Mouse (Mus musculus): ENCODE data around the gene Foxl1. TPM values are rescaled to one million over a fixed set of nuclear protein-coding genes. Genes with fewer than 3 reads are reported as not detected.

Foxl1 gene
- polyA plus RNA-seq, 1 experiment, result 1.1 TPM

DNA sequence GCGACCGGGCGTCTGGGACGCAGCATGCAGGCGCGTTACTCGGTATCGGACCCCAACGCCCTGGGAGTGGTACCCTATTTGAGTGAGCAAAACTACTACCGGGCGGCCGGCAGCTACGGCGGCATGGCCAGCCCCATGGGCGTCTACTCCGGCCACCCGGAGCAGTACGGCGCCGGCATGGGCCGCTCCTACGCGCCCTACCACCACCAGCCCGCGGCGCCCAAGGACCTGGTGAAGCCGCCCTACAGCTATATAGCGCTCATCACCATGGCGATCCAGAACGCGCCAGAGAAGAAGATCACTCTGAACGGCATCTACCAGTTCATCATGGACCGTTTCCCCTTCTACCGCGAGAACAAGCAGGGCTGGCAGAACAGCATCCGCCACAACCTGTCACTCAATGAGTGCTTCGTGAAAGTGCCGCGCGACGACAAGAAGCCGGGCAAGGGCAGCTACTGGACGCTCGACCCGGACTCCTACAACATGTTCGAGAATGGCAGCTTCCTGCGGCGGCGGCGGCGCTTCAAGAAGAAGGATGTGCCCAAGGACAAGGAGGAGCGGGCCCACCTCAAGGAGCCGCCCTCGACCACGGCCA lies 11.1 kb upstream of the Foxl1 start:
- no peaks in the 10 kb centered on the region for H3K4me1 ChIP-seq (ENCODE audit: control insufficient read depth, insufficient read depth, low read length)
- peak overlapping the region; percentile 91 for H3K27ac ChIP-seq (ENCODE audit: insufficient read depth, low read length)
- peak overlapping the region; percentile 83 for H3K4me3 ChIP-seq (ENCODE audit: insufficient read depth, low read length)
- TF ChIP-seq POLR2A (IDR thresholded peaks at IDR 0.05; ENCODE audit: low read depth, low read length) (no peak), CTCF (IDR thresholded peaks at IDR 0.05; ENCODE audit: borderline replicate concordance, insufficient read depth, low read length) (no peak)

DNA sequence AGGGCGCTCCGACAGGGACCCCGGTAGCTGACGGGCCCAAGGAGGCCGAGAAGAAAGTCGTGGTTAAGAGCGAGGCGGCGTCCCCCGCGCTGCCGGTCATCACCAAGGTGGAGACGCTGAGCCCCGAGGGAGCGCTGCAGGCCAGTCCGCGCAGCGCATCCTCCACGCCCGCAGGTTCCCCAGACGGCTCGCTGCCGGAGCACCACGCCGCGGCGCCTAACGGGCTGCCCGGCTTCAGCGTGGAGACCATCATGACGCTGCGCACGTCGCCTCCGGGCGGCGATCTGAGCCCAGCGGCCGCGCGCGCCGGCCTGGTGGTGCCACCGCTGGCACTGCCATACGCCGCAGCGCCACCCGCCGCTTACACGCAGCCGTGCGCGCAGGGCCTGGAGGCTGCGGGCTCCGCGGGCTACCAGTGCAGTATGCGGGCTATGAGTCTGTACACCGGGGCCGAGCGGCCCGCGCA lies 10.5 kb upstream of the Foxl1 start:
- Histone ChIP-seq H3K27ac (ENCODE audit: insufficient read depth, low read length) (peak overlapping the region; percentile 91), H3K4me3 (ENCODE audit: insufficient read depth, low read length) (peak overlapping the region; percentile 83), H3K4me1 (ENCODE audit: control insufficient read depth, insufficient read depth, low read length) (no peaks in the 10 kb centered on the region; the same call in 1 of the 2 replicates)
- TF ChIP-seq CTCF (IDR thresholded peaks at IDR 0.05; ENCODE audit: borderline replicate concordance, insufficient read depth, low read length) (no peak), POLR2A (IDR thresholded peaks at IDR 0.05; ENCODE audit: low read depth, low read length) (no peak)

DNA sequence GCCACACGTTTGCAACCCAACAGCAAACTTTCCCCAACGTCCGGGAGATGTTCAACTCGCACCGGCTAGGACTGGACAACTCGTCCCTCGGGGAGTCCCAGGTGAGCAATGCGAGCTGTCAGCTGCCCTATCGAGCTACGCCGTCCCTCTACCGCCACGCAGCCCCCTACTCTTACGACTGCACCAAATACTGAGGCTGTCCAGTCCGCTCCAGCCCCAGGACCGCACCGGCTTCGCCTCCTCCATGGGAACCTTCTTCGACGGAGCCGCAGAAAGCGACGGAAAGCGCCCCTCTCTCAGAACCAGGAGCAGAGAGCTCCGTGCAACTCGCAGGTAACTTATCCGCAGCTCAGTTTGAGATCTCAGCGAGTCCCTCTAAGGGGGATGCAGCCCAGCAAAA lies 9.8 kb upstream of the Foxl1 start:
- Histone ChIP-seq H3K27ac (ENCODE audit: insufficient read depth, low read length) (peak overlapping the region; percentile 47), H3K4me1 (ENCODE audit: control insufficient read depth, insufficient read depth, low read length) (peaks cover under 1% of the 10 kb centered on the region; the same call in 1 of the 2 replicates), H3K4me3 (ENCODE audit: insufficient read depth, low read length) (peak overlapping the region; percentile 83)
- TF ChIP-seq POLR2A (IDR thresholded peaks at IDR 0.05; ENCODE audit: low read depth, low read length) (no peak), CTCF (IDR thresholded peaks at IDR 0.05; ENCODE audit: borderline replicate concordance, insufficient read depth, low read length) (no peak)

DNA sequence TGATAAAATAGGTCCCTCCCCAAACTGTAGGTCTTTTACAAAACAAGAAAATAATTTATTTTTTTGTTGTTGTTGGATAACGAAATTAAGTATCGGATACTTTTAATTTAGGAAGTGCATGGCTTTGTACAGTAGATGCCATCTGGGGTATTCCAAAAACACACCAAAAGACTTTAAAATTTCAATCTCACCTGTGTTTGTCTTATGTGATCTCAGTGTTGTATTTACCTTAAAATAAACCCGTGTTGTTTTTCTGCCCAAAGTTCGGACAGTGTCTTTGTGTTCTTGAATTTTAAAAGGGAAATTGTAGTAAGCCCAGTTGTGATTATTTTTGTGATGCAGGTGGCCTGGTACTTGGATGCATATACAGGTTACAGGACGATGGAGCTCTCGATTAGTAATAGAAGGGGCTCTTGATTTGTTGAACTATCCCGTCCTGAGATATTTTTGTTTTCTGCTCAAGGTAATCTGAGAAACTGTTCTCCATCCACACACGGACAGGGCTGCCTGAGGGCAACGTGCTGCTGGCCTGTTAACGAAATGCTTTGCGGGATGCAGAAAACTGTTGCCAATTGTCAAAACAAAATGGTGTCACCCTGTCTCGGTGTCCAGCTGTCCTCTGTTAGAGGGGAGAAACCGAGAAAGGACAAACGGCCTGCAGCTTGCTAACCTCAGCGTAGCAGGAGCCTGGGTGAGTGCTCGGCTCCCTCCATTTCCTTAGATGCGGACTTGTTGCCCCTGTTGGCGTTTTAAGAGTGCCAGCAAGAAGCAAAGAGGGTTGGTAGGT lies 8.9 kb upstream of the Foxl1 start:
- Histone ChIP-seq H3K4me1 (ENCODE audit: control insufficient read depth, insufficient read depth, low read length) (peaks cover 3% of the 10 kb centered on the region; the same call in 1 of the 2 replicates), H3K4me3 (ENCODE audit: insufficient read depth, low read length) (peak overlapping the region; percentile 83), H3K27ac (ENCODE audit: insufficient read depth, low read length) (peak overlapping the region; percentile 14; the same call in 1 of the 2 replicates)
- TF ChIP-seq CTCF (IDR thresholded peaks at IDR 0.05; ENCODE audit: borderline replicate concordance, insufficient read depth, low read length) (no peak), POLR2A (IDR thresholded peaks at IDR 0.05; ENCODE audit: low read depth, low read length) (no peak)

DNA sequence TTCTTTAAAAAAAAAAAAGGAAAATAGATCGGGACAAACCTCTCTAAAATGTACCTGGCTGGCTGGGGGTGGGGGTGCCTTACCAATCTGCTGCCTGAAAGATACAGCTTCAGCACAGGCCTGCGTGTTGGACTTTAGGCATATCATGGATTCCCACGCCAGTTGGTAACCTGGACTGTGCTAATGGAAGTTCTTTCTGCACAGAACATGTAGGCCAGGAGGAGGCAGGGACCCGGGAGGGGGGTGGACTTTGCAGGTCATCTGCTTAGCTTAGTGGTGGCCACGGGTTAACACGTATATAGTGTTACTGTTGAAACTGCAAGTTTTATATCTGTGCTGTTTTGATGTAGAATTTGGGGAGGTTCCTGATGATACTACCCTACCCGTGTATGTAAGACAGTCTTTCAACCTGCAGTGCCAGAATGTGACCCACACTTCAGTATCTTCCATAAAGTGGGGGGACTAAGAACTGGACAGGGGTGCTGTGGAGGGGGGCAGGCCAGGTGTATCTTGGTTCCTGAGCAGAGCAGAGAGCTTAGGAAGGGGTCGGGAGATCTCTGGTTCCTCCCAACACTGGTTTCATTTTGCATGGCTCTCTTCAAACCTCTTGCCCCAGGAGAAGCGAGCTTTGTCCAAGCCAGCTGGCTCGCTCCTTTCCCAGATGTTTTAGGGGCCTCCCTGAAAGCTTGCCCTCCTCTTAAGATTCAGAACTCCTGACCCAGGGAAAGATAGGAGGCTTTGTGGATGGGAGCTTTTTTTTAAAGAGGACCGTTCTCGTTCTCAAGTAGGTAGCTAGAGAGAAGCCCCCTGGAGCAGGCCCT lies 7.9 kb upstream of the Foxl1 start:
- Histone ChIP-seq H3K4me3 (ENCODE audit: insufficient read depth, low read length) (peak overlapping the region; percentile 83), H3K4me1 (ENCODE audit: control insufficient read depth, insufficient read depth, low read length) (peaks cover 3% of the 10 kb centered on the region), H3K27ac (ENCODE audit: insufficient read depth, low read length) (peak overlapping the region; percentile 53)
- TF ChIP-seq POLR2A (IDR thresholded peaks at IDR 0.05; ENCODE audit: low read depth, low read length) (no peak), CTCF (IDR thresholded peaks at IDR 0.05; ENCODE audit: borderline replicate concordance, insufficient read depth, low read length) (no peak)

DNA sequence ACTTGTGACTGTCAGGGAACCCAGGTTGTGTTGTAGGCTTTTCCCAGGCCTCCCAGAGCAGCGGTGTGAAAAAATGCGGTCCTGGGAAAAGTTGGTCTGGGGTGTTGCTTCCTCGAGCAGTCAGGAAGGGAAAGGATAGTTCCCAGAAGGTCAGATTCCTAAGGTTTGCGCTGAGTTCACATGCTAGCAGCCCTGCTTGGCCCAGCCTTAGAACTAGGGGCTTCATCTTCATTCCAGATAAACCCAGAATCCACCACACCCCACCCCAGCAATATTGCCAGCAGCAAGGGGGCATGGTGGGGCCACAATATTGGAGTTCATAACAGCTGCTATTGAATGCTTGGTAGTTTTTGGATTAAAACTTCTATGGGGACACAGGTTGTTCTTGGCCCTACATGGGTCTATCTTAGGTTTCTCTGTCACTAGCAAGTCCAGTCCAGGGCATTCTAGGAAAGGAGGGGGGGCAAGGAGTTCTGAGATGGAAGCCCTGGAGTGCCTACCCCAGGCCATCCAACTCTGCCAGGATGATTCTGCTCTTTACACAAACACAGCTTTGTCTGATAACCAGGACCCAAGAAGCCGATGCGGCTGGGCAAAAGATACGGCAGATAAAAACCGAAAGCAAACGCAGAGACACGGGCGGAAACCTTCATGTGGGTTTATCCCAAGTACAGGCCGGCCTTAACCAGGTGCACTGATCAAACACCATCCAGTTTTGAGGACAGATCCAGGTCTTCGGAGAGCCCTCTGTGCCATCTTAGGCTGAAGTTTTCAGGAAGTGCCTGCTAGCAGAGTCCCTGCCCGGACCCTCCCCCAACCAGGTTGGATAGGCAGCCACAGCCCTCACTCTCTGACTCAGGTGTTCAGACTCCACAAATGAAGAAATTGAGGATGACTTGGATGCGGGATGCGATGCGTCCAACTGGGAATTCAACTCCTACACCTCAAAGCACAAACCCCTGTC lies 7.0 kb upstream of the Foxl1 start:
- peak overlapping the region; percentile 83 for H3K4me3 ChIP-seq (ENCODE audit: insufficient read depth, low read length)
- peaks cover 3% of the 10 kb centered on the region for H3K4me1 ChIP-seq (ENCODE audit: control insufficient read depth, insufficient read depth, low read length)
- TF ChIP-seq POLR2A (IDR thresholded peaks at IDR 0.05; ENCODE audit: low read depth, low read length) (no peak), CTCF (IDR thresholded peaks at IDR 0.05; ENCODE audit: borderline replicate concordance, insufficient read depth, low read length) (no peak)
- H3K27ac ChIP-seq (ENCODE audit: insufficient read depth, low read length), result peak overlapping the region; percentile 53

DNA sequence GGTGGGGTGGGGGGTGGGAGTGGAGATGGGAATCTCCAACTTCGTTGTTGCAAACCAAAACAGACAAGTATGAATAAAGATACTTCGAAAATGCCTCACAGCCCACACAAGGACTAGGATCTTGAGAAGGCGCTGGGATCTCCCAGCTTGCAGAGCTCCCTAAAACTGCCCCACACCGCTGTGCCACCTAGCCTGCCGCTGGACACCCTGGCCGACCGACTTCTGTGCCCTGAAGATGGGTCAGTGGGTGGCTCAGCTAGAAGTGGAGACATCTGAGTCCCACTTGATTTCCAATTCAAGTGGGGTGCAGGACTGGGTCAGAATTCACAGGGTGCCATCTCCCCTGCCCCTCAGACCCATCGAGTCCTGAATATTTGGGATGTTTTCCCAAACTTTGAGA lies 6.0 kb upstream of the Foxl1 start:
- peaks cover 3% of the 10 kb centered on the region for H3K4me1 ChIP-seq (ENCODE audit: control insufficient read depth, insufficient read depth, low read length)
- H3K4me3 ChIP-seq (ENCODE audit: insufficient read depth, low read length), result no peak overlapping the region
- TF ChIP-seq POLR2A (IDR thresholded peaks at IDR 0.05; ENCODE audit: low read depth, low read length), result no peak
- no peak for TF ChIP-seq CTCF (IDR thresholded peaks at IDR 0.05; ENCODE audit: borderline replicate concordance, insufficient read depth, low read length)
- peak overlapping the region; percentile 34 for H3K27ac ChIP-seq (ENCODE audit: insufficient read depth, low read length)

DNA sequence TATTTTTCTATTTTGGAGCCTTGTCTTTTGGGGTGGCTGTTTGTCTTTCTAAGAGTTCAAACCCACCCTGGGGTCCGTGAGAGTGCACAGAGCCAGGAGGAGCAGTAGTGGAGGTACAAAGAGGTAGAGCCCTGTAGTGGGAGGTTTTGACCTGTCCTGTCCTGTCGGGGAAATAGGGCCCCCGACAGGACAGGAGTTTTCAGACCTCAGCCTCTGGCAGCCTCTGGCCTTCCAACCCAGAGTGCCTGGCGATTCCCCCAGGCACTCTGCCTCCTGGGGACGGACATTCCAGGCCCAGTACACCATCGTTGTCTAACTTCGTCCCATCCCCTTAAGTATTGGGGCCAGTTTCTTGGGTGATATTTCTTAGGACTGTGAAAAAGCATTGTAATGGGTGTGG lies 5.4 kb upstream of the Foxl1 start:
- Histone ChIP-seq H3K4me3 (ENCODE audit: insufficient read depth, low read length) (no peak overlapping the region), H3K27ac (ENCODE audit: insufficient read depth, low read length) (peak overlapping the region; percentile 16; the same call in 1 of the 2 replicates), H3K4me1 (ENCODE audit: control insufficient read depth, insufficient read depth, low read length) (peaks cover 3% of the 10 kb centered on the region)
- TF ChIP-seq CTCF (IDR thresholded peaks at IDR 0.05; ENCODE audit: borderline replicate concordance, insufficient read depth, low read length) (no peak), POLR2A (IDR thresholded peaks at IDR 0.05; ENCODE audit: low read depth, low read length) (no peak)
